Mouse (Mus musculus) embryonic facial prominence, embryonic 11.5 days (tissue): ENCODE measurements at regions not wholly inside any gene's neighbourhood (a gene's known extent, or its start where the extent isn't known, plus 50 kb on each side); places are given as distances from the start of the nearest gene placed in this dataset.

Source experiments
- ATAC-seq: fragments of 200-750 bp; cut with Nextera tagmentation; replicated peaks from 2 replicates; pipeline ENCODE4 v1.8.0; 2017; ENCODE audit warnings: low read depth; ENCODE audit not compliant: insufficient number of reproducible peaks, low FRiP score, low TSS enrichment
- DNase-seq: peaks from one replicate; pipeline ENCODE4 v3.0.0-alpha.2; 2015; ENCODE audit warnings: low spot score
- H3K27ac ChIP-seq: fragments of 300-500 bp; sonication (generic); replicated peaks from 2 replicates; pipeline ENCODE4 v1.5.1; 2014; ENCODE audit warnings: mild to moderate bottlenecking, low read depth, low read length, control low read depth
- H3K27me3 ChIP-seq: fragments of 300-500 bp; sonication (generic); 2 replicates; pipeline ENCODE4 v1.6.1; 2014; ENCODE audit warnings: mild to moderate bottlenecking, low read length, moderate library complexity, mixed read lengths; ENCODE audit not compliant: control insufficient read depth, insufficient read depth
- H3K36me3 ChIP-seq: fragments of 300-500 bp; sonication (generic); replicated peaks from 2 replicates; pipeline ENCODE4 v1.6.1; 2014; ENCODE audit warnings: low read depth, mild to moderate bottlenecking, low read length, moderate library complexity, mixed read lengths; ENCODE audit not compliant: control insufficient read depth, insufficient read depth
- H3K4me1 ChIP-seq: fragments of 300-500 bp; sonication (generic); 2 replicates; pipeline ENCODE4 v1.6.1; 2014; ENCODE audit warnings: low read length, mixed read lengths; ENCODE audit not compliant: control insufficient read depth, insufficient read depth
- H3K4me2 ChIP-seq: fragments of 300-500 bp; sonication (generic); 2 replicates; pipeline ENCODE4 v1.6.1; 2014; ENCODE audit warnings: low read depth, mild to moderate bottlenecking, control low read depth, low read length, moderate library complexity
- H3K4me3 ChIP-seq: fragments of 300-500 bp; sonication (generic); 2 replicates; pipeline ENCODE4 v1.5.1; 2014; ENCODE audit warnings: low read depth, low read length, control low read depth
- H3K9ac ChIP-seq: fragments of 300-500 bp; sonication (generic); replicated peaks from 2 replicates; pipeline ENCODE4 v1.6.1; 2014; ENCODE audit warnings: mild to moderate bottlenecking, control low read depth, low read length
- H3K9me3 ChIP-seq: fragments of 300-500 bp; sonication (generic); replicated peaks from 2 replicates; pipeline ENCODE4 v1.6.1; 2016; ENCODE audit warnings: mild to moderate bottlenecking, low read length, inconsistent platforms, mixed read lengths; ENCODE audit not compliant: control insufficient read depth
- WGBS: fragments of 180-500 bp; shearing (Covaris S2); extraction: QIAGEN DNeasy Blood & Tissue Kit; methylation state at CpG from one replicate; pipeline ENCODE4 v1.1.7; 2014; 5-methylcytosine and 5-hydroxymethylcytosine counted together

DNA sequence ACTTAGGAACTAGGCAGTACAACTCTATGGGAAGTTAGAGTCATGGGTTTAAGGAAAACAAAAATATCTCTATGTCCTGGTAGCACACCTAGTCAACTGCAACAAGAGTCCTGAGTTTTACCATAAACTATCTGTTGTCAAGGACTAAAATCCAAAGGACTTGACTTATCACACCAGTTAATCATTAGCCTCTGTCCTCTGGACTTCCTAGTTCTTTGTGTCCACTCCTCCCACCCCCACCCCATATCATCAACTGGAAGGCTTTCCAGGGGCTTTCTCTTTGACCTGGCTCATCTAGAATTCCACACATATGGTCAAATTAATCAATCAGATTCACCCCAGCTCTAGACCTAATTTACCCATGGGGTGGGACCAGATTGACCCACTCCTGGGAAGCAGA, 78.6 kb upstream of the Fn1 start:
- no peak overlapping the region for H3K27ac ChIP-seq
- no peak overlapping the region for H3K4me3 ChIP-seq
- H3K9me3 ChIP-seq, result no peaks in the 10 kb centered on the region
- no peaks in the 10 kb centered on the region for H3K4me1 ChIP-seq
- H3K27me3 ChIP-seq, result no peaks in the 10 kb centered on the region
- H3K36me3 ChIP-seq, result no peaks in the 10 kb centered on the region
- H3K9ac ChIP-seq, result no peak overlapping the region
- DNase-seq (no peak), ATAC-seq (no peak)
- H3K4me2 ChIP-seq, result no peak overlapping the region

DNA sequence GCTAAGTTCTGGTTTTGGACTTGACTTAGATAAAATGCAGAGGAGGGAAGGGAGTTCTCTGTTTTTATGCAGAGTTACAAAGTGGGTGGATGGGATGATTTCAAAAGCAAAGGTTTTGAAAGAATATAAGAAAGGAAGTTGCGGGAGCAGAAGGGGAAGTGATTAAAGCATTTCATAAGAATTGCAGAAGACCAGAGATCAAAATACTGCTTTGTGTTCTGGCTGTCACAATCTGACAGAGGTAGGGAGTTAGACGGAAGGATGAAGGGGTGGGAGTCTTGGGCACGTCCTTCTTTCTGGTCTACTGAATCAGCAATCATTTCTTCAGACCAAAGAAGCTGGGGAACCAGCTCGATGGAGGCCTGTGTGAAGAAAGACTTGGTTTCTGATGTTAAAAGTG, 78.0 kb upstream of the Fn1 start:
- no peaks in the 10 kb centered on the region for H3K27me3 ChIP-seq
- no peak overlapping the region for H3K4me3 ChIP-seq
- H3K27ac ChIP-seq, result no peak overlapping the region
- WGBS, result 85% methylated on average over 4 of the region's 4 CpGs
- DNase-seq (no peak), ATAC-seq (no peak)
- no peaks in the 10 kb centered on the region for H3K9me3 ChIP-seq
- no peak overlapping the region for H3K4me2 ChIP-seq
- no peaks in the 10 kb centered on the region for H3K36me3 ChIP-seq
- H3K4me1 ChIP-seq, result no peaks in the 10 kb centered on the region
- H3K9ac ChIP-seq, result no peak overlapping the region

DNA sequence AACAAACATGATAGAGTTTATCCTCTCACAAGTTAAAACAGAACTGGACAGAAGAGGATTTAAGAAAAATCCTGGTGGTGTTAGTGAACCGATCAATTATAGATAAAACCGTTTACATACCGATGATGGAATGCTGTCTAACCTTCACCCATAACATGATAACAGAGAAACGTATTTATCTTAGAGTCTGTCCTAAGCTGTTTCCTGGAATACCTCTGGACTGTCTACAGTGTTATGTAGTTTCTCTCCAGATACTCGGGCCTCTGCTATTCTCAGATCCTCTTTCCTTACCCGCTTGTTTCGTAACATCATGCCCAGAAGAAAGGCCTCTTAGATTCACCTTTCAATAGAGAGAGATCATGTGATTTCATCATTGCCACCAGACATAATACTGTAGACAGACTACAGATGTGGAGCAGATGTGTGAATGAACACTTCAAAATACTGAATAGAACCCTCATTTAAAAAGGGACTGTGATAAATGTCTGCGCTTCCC, 75.9 kb upstream of the Fn1 start:
- Histone ChIP-seq H3K4me1 (no peaks in the 10 kb centered on the region), H3K4me2 (no peak overlapping the region), H3K36me3 (no peaks in the 10 kb centered on the region), H3K27ac (no peak overlapping the region), H3K4me3 (no peak overlapping the region), H3K9ac (no peak overlapping the region), H3K9me3 (no peaks in the 10 kb centered on the region), H3K27me3 (no peaks in the 10 kb centered on the region)
- ATAC-seq (no peak), DNase-seq (no peak)
- WGBS, result 76% methylated on average over 8 of the region's 8 CpGs

DNA sequence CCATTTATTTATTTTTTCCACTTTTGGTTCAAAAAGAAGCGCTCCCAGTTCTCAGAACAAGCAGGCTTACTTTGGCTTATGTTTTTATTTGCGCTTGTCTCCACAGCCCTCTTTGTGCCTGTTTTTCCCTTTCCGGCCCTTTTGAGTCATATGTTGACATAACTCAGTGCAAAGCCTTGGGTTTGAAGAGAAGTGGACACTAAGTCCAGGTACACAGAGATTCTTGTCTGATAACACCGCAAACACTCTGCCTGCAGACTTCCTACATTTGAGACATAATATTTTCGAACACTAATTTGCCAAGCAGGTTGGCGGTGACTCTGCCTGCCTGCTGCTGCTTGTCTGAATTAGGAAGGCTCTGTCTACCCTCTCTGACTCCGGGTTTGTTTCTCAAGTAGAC, 70.8 kb upstream of the Fn1 start:
- DNase-seq (peak; percentile 5), ATAC-seq (no peak)
- Histone ChIP-seq H3K27me3 (no peaks in the 10 kb centered on the region), H3K4me2 (no peak overlapping the region), H3K4me3 (no peak overlapping the region), H3K36me3 (no peaks in the 10 kb centered on the region), H3K9ac (no peak overlapping the region), H3K9me3 (no peaks in the 10 kb centered on the region), H3K27ac (no peak overlapping the region), H3K4me1 (no peaks in the 10 kb centered on the region)
- 63% methylated on average over 7 of the region's 7 CpGs for WGBS

DNA sequence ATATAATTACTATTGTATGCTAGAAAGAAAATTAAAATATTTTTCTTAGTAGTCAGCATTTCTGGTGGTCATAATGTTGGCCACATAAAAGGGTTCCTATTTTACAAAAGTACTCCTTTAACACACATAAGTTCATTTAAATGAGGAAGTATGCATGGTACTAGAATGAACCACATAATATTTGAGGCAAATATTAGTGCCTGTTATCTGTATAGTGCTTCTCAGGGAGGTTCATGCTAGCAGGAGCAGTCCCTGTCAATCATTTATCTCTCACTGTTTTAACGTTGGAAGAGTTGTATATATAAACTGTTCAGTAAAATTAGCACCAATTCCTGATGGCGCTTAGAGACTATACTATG, 70.0 kb upstream of the Fn1 start:
- Histone ChIP-seq H3K4me2 (no peak overlapping the region), H3K4me1 (no peaks in the 10 kb centered on the region), H3K4me3 (no peak overlapping the region), H3K36me3 (no peaks in the 10 kb centered on the region), H3K27me3 (no peaks in the 10 kb centered on the region), H3K9me3 (no peaks in the 10 kb centered on the region), H3K27ac (no peak overlapping the region), H3K9ac (no peak overlapping the region)
- ATAC-seq (no peak), DNase-seq (no peak)
- WGBS, result 70% methylated on average over 2 of the region's 2 CpGs

DNA sequence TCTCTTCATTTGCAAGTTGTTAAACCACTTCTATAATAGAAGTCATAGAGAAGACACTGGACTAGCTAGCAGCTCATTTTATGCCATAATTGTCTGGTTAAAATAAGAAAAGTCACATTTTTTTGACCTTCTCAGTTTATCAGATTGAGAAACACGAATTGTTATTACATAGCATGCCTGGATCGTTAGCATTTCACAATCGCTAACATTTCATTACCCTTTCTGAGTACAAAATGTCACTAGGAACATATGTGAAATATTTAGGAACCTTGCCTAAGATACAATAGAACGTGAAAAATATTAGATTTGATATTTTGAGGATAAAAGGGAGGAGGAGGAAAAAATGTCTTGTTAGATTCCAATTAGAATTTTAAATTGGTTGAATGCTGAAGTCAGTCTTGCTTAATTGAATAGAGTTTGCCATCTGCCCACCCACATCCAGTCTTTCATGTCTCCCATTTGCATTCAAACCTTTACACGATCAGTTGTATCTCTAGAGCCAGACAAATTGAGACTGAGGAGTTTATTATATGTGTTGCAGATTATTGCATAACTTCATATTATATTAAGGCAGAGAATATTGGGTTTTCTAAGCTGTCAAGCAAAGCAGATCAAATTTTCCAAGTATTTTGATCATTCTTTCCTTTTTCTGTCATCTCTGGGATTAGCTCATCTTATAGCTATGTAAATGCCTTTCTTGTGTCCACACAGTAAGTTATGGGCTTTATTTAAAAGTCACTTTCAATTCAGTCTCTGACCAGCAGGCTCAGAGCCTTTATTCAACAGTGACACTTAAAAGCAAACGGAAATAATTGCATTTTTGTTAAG, 69.4 kb upstream of the Fn1 start:
- ATAC-seq (no peak), DNase-seq (no peak)
- Histone ChIP-seq H3K27ac (no peak overlapping the region), H3K36me3 (no peaks in the 10 kb centered on the region), H3K4me1 (no peaks in the 10 kb centered on the region), H3K4me2 (no peak overlapping the region), H3K27me3 (no peaks in the 10 kb centered on the region), H3K9ac (no peak overlapping the region), H3K9me3 (no peaks in the 10 kb centered on the region), H3K4me3 (no peak overlapping the region)
- WGBS, result 78% methylated on average over 6 of the region's 6 CpGs
